Mouse (Mus musculus) ES-E14 (cell line): ENCODE results near the gene Trim21. TPM values are rescaled to one million over a fixed set of nuclear protein-coding genes. Genes with fewer than 3 reads are reported as not detected.

ENCODE experiments used
- DNase-seq: peaks from one replicate; pipeline ENCODE4 v3.0.0-alpha.2; 2013; ENCODE audit warnings: low read depth, low spot score
- H3K27ac ChIP-seq: 2 replicates; pipeline ENCODE4 v1.5.1; 2012; ENCODE audit warnings: low read depth, mild to moderate bottlenecking, low read length, moderate library complexity, mixed read lengths; ENCODE audit not compliant: poor library complexity, insufficient read depth, severe bottlenecking
- H3K36me3 ChIP-seq: 2 replicates; pipeline ENCODE4 v1.6.1; 2012; ENCODE audit warnings: mild to moderate bottlenecking, low read length, moderate library complexity, mixed read lengths; ENCODE audit not compliant: control insufficient read depth, poor library complexity, insufficient read depth, severe bottlenecking
- H3K4me1 ChIP-seq, 2 experiments: fragments of 150-350 bp in 1 of 2; sonication (generic) in 1 of 2; 2 replicates each; pipeline ENCODE4 v1.6.1; 2012; ENCODE audit warnings: low read length in 2 of 2, mild to moderate bottlenecking in 1 of 2, mixed read lengths in 1 of 2; ENCODE audit not compliant: control insufficient read depth in 2 of 2, insufficient read depth in 2 of 2, poor library complexity in 1 of 2
- H3K4me3 ChIP-seq, 2 experiments: fragments of 150-350 bp in 1 of 2; sonication (generic) in 1 of 2; 2 replicates each; pipeline ENCODE4 v1.5.1; 2012; ENCODE audit warnings: low read length in 2 of 2, low read depth in 1 of 2, mild to moderate bottlenecking in 1 of 2, mixed read lengths in 1 of 2; ENCODE audit not compliant: insufficient read depth in 1 of 2, poor library complexity in 1 of 2, severe bottlenecking in 1 of 2
- H3K9ac ChIP-seq: 2 replicates; pipeline ENCODE4 v1.6.1; 2012; ENCODE audit warnings: low read depth, mild to moderate bottlenecking, low read length, mixed read lengths; ENCODE audit not compliant: poor library complexity, insufficient read depth, severe bottlenecking
- H3K9me3 ChIP-seq: fragments of 150-350 bp; sonication (generic); 2 replicates; pipeline ENCODE4 v1.6.1; 2012; ENCODE audit warnings: low read depth, mild to moderate bottlenecking, low read length; ENCODE audit not compliant: control insufficient read depth, insufficient read depth
- CHD2 ChIP-seq: IDR thresholded peaks from 2 replicates; pipeline ENCODE4 v1.6.1; 2014; ENCODE audit warnings: mild to moderate bottlenecking, low read depth, low read length, inconsistent platforms
- HCFC1 ChIP-seq: IDR thresholded peaks from 2 replicates; pipeline ENCODE4 v1.6.1; 2012; ENCODE audit warnings: low read length, inconsistent platforms, borderline replicate concordance; ENCODE audit not compliant: insufficient read depth
- MAFK ChIP-seq: IDR thresholded peaks from 2 replicates; pipeline ENCODE4 v1.6.1; 2014; ENCODE audit warnings: mild to moderate bottlenecking, low read depth, low read length, inconsistent platforms; ENCODE audit not compliant: insufficient read depth
- ZC3H11A ChIP-seq: IDR thresholded peaks from 2 replicates; pipeline ENCODE4 v1.6.1; 2012; ENCODE audit warnings: low read depth, mild to moderate bottlenecking, inconsistent platforms, low read length, borderline replicate concordance
- ZNF384 ChIP-seq: IDR thresholded peaks from 2 replicates; pipeline ENCODE4 v1.6.1; 2012; ENCODE audit warnings: low read depth, low read length, inconsistent platforms
- in situ Hi-C, 2 experiments: fragments of 600-800 bp; cut with MboI; formaldehyde crosslinking; loops; one replicate each; pipeline ENCODE4 v1.15.1; 2025; ENCODE audit warnings: low sequenced_read_pairs in 2 of 2, inconsistent platforms in 1 of 2; ENCODE audit not compliant: unreplicated experiment in 2 of 2
- total RNA-seq: library from RNA; depleted of rRNA; stranded (reverse); fragments of 300-350 nt; gene quantifications from 2 replicates; pipeline ENCODE4 v1.2.3, GENCODE M21; 2012; rRNA removed

The Trim21 gene
- total RNA-seq = 6.2 and 7.5 TPM in 2 replicates

GRCm38 (mm10) chr7:102564999-102565997 is at the start of gene Trim21:
Gene Trim21, minus strand, starts transcription at chr7:102565486.
- H3K9me3 ChIP-seq = no peaks in the 10 kb centered on the region
- no peaks in the 10 kb centered on the region for H3K4me1 ChIP-seq
- in situ Hi-C loops = no loop called here
- peak; percentile 88 for DNase-seq
- no peak within 1 kb of the TSS for H3K27ac ChIP-seq
- H3K4me3 ChIP-seq = peak within 1 kb of the TSS; percentile 22 to 67
- no peaks in the 10 kb centered on the region for H3K36me3 ChIP-seq
- peak within 1 kb of the TSS; percentile 41; the same call in 1 of the 2 replicates for H3K9ac ChIP-seq
- TF ChIP-seq MAFK = no peak
- no peak for TF ChIP-seq HCFC1
- no peak for TF ChIP-seq ZC3H11A
- no peak for TF ChIP-seq ZNF384
- no peak for TF ChIP-seq CHD2

GRCm38 (mm10) chr7:102597378-102598031 is 32.2 kb upstream of the Trim21 start, which contains the start of gene Olfr552:
Gene Olfr552, plus strand, starts transcription at chr7:102597770.
- Histone ChIP-seq H3K9me3 (no peaks in the 10 kb centered on the region), H3K36me3 (no peaks in the 10 kb centered on the region), H3K9ac (no peak within 1 kb of the TSS), H3K27ac (no peak within 1 kb of the TSS), H3K4me1 (no peaks in the 10 kb centered on the region), H3K4me3 (no peak within 1 kb of the TSS)
- in situ Hi-C loops = no loop called here
- no peak for DNase-seq
- TF ChIP-seq HCFC1 = no peak
- TF ChIP-seq ZC3H11A = no peak
- no peak for TF ChIP-seq MAFK
- TF ChIP-seq ZNF384 = no peak
- TF ChIP-seq CHD2 = no peak

GRCm38 (mm10) chr7:102591786-102592185 is 26.5 kb upstream of the Trim21 start, which contains the start of gene Olfr551:
Gene Olfr551, minus strand, starts transcription at chr7:102591886.
- TF ChIP-seq HCFC1 (no peak), ZNF384 (no peak), ZC3H11A (no peak), MAFK (no peak), CHD2 (no peak)
- H3K36me3 ChIP-seq = no peaks in the 10 kb centered on the region
- H3K27ac ChIP-seq = no peak within 1 kb of the TSS
- H3K4me1 ChIP-seq = no peaks in the 10 kb centered on the region
- in situ Hi-C loops = no loop called here
- DNase-seq = no peak
- H3K9me3 ChIP-seq = no peaks in the 10 kb centered on the region
- no peak within 1 kb of the TSS for H3K9ac ChIP-seq
- no peak within 1 kb of the TSS for H3K4me3 ChIP-seq

GRCm38 (mm10) chr7:102575998-102576397 is 10.7 kb upstream of the Trim21 start:
- no peak overlapping the region for H3K27ac ChIP-seq
- no peaks in the 10 kb centered on the region for H3K9me3 ChIP-seq
- no peak overlapping the region for H3K4me3 ChIP-seq
- TF ChIP-seq ZC3H11A = no peak
- TF ChIP-seq CHD2 = no peak
- no peak for TF ChIP-seq ZNF384
- TF ChIP-seq HCFC1 = no peak
- TF ChIP-seq MAFK = no peak
- no peaks in the 10 kb centered on the region for H3K4me1 ChIP-seq
- no peak for DNase-seq
- no peaks in the 10 kb centered on the region for H3K36me3 ChIP-seq
- in situ Hi-C loops = no loop called here
- H3K9ac ChIP-seq = no peak overlapping the region
